Mouse (Mus musculus) brown adipose tissue, adult 24 weeks (tissue): ENCODE measurements around the gene S100a4. TPM values are rescaled to one million over a fixed set of nuclear protein-coding genes. Genes with fewer than 3 reads are reported as not detected.

ENCODE experiments used
- H3K27ac ChIP-seq: fragments of 200-500 bp; replicated peaks from 2 replicates; pipeline ENCODE4 v1.5.1; 2012; ENCODE audit warnings: low read depth, mild to moderate bottlenecking, low read length
- H3K4me1 ChIP-seq: fragments of 200-500 bp; 2 replicates; pipeline ENCODE4 v1.6.1; 2012; ENCODE audit warnings: low read length, mixed read lengths; ENCODE audit not compliant: control insufficient read depth, insufficient read depth, insufficient read length
- H3K4me3 ChIP-seq: fragments of 200-500 bp; 2 replicates; pipeline ENCODE4 v1.5.1; 2012; ENCODE audit warnings: low read depth, mild to moderate bottlenecking, low read length, moderate library complexity; ENCODE audit not compliant: insufficient read depth
- polyA plus RNA-seq: library from polyadenylated mRNA; stranded (reverse); fragments of >200 nt; gene quantifications from 2 replicates; pipeline ENCODE4 v1.2.4, GENCODE M21; 2012; ENCODE audit not compliant: missing spikeins, insufficient read depth, insufficient read length

S100a4 gene
- polyA plus RNA-seq, 1 experiment = 30.3 TPM

GRCm38 (mm10) chr3:90607361-90607760, 3.8 kb downstream of the S100a4 start:
- no peak overlapping the region for H3K27ac ChIP-seq
- no peaks in the 10 kb centered on the region for H3K4me1 ChIP-seq
- no peak overlapping the region for H3K4me3 ChIP-seq

GRCm38 (mm10) chr3:90608223-90608622, 4.7 kb downstream of the S100a4 start, which contains the start of gene S100a5:
S100a5 (plus strand) TSS chr3:90608523.
- H3K4me3 ChIP-seq = no peak within 1 kb of the TSS
- no peaks in the 10 kb centered on the region for H3K4me1 ChIP-seq
- no peak within 1 kb of the TSS for H3K27ac ChIP-seq

GRCm38 (mm10) chr3:90609102-90609501, 5.5 kb downstream of the S100a4 start:
- Histone ChIP-seq H3K4me3 (no peak overlapping the region), H3K4me1 (no peaks in the 10 kb centered on the region), H3K27ac (no peak overlapping the region)

- Histone ChIP-seq H3K4me3 (no peak overlapping the region), H3K27ac (no peak overlapping the region), H3K4me1 (0 out of 2 replicates have a peak, but pooled peaks cover 2% of the 10 kb centered on the region)
Measured at GRCm38 (mm10) chr3:90611494-90611893, 7.9 kb downstream of the S100a4 start.

GRCm38 (mm10) chr3:90612061-90612460, 8.5 kb downstream of the S100a4 start:
- H3K4me1 ChIP-seq = 0 out of 2 replicates have a peak, but pooled peaks cover 2% of the 10 kb centered on the region
- no peak overlapping the region for H3K27ac ChIP-seq
- no peak overlapping the region for H3K4me3 ChIP-seq

GRCm38 (mm10) chr3:90612728-90613291, 9.2 kb downstream of the S100a4 start, which contains the start of gene S100a6:
S100a6 (plus strand) TSS chr3:90612882.
- Histone ChIP-seq H3K4me1 (0 out of 2 replicates have a peak, but pooled peaks cover 2% of the 10 kb centered on the region), H3K4me3 (peak within 1 kb of the TSS; percentile 67), H3K27ac (peak within 1 kb of the TSS; percentile 67)

GRCm38 (mm10) chr3:90613461-90614147, 10.0 kb downstream of the S100a4 start:
- Histone ChIP-seq H3K4me1 (0 out of 2 replicates have a peak, but pooled peaks cover 2% of the 10 kb centered on the region), H3K27ac (peak overlapping the region; percentile 67), H3K4me3 (peak overlapping the region; percentile 67)

GRCm38 (mm10) chr3:90614148-90614530, 10.6 kb downstream of the S100a4 start:
- Histone ChIP-seq H3K4me1 (0 out of 2 replicates have a peak, but pooled peaks cover 2% of the 10 kb centered on the region), H3K4me3 (peak overlapping the region; percentile 67), H3K27ac (peak overlapping the region; percentile 67)

- peak overlapping the region; percentile 67 for H3K4me3 ChIP-seq
- peak overlapping the region; percentile 67 for H3K27ac ChIP-seq
- H3K4me1 ChIP-seq = 0 out of 2 replicates have a peak, but pooled peaks cover 2% of the 10 kb centered on the region
Measured at GRCm38 (mm10) chr3:90614611-90615251, 11.2 kb downstream of the S100a4 start.

GRCm38 (mm10) chr3:90615415-90615814, 11.8 kb downstream of the S100a4 start:
- Histone ChIP-seq H3K27ac (peak overlapping the region; percentile 67), H3K4me3 (peak overlapping the region; percentile 67), H3K4me1 (0 out of 2 replicates have a peak, but pooled peaks cover 2% of the 10 kb centered on the region)

GRCm38 (mm10) chr3:90615911-90616310, 12.3 kb downstream of the S100a4 start:
- no peak overlapping the region for H3K27ac ChIP-seq

GRCm38 (mm10) chr3:90617586-90617985, 14.0 kb downstream of the S100a4 start:
- H3K27ac ChIP-seq = no peak overlapping the region
- 0 out of 2 replicates have a peak, but pooled peaks cover 2% of the 10 kb centered on the region for H3K4me1 ChIP-seq
- no peak overlapping the region for H3K4me3 ChIP-seq

More at GRCm38 (mm10) chr3:90615911-90616310, 12.3 kb downstream of the S100a4 start:
- H3K4me3 ChIP-seq = peak overlapping the region; percentile 2; the same call in 1 of the 2 replicates
- H3K4me1 ChIP-seq = 0 out of 2 replicates have a peak, but pooled peaks cover 2% of the 10 kb centered on the region

- Histone ChIP-seq H3K4me3 (no peak overlapping the region), H3K27ac (no peak overlapping the region), H3K4me1 (no peaks in the 10 kb centered on the region)
Measured at GRCm38 (mm10) chr3:90621552-90621951, 18.0 kb downstream of the S100a4 start.

- Histone ChIP-seq H3K4me1 (no peaks in the 10 kb centered on the region), H3K27ac (no peak overlapping the region)
Measured at GRCm38 (mm10) chr3:90623435-90624071, 20.0 kb downstream of the S100a4 start.

GRCm38 (mm10) chr3:90625496-90625895, 21.9 kb downstream of the S100a4 start:
- no peak overlapping the region for H3K4me3 ChIP-seq
- H3K4me1 ChIP-seq = no peaks in the 10 kb centered on the region
- no peak overlapping the region for H3K27ac ChIP-seq

More at GRCm38 (mm10) chr3:90623435-90624071, 20.0 kb downstream of the S100a4 start:
- no peak overlapping the region for H3K4me3 ChIP-seq
